Mouse (Mus musculus): ENCODE data around the gene Olfr976. TPM values are rescaled to one million over a fixed set of nuclear protein-coding genes. Genes with fewer than 3 reads are reported as not detected.

The Olfr976 gene
- polyA plus RNA-seq, 1 experiment from 2014 or later: not detected

GRCm38 (mm10) chr9:39909939-39910338, 51.0 kb downstream of the Olfr976 start:
- no peaks in the 10 kb centered on the region for H3K4me1 ChIP-seq (ENCODE audit: control insufficient read depth, low read depth, low read length)
- H3K36me3 ChIP-seq (ENCODE audit: control insufficient read depth, insufficient read depth): no peaks in the 10 kb centered on the region
- WGBS (ENCODE audit: insufficient replicate concordance): 29% methylated on average over 3 of the region's 3 CpGs
- H3K27me3 ChIP-seq (ENCODE audit: control insufficient read depth, insufficient read depth, low read depth, low read length): no peaks in the 10 kb centered on the region
- H3K9me3 ChIP-seq (replicated peaks; ENCODE audit: control insufficient read depth, low read length): no peaks in the 10 kb centered on the region
- ATAC-seq (ENCODE audit: low read depth): no peak; the same call in 1 of the 2 replicates
- no peak overlapping the region for H3K4me3 ChIP-seq (ENCODE audit: low read depth, low read length)
- H3K9ac ChIP-seq (ENCODE audit: low read depth, low read length): no peak overlapping the region
- no peak overlapping the region for H3K4me2 ChIP-seq (ENCODE audit: low read depth, low read length)
- H3K27ac ChIP-seq (ENCODE audit: low read length): no peak overlapping the region

DNA sequence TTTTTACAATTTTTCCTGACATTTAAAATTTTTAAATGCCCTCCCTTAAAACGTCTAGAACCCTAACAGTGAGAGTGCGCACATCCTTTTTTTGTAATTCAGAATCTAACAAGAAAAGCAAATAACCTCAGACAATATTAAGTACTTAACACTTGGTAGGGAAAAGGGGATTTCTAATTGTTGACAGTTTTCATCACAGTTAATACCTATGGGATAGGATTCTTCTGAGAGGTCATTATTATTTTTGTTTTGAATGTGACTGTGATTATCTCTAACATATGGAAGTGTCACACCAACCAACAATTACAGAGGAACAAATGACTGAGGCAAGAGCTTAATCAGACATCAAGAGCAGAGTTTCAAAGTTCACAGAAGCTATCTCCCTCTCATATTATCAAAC, 53.9 kb downstream of the Olfr976 start, which contains the start of gene Olfr229:
TSS of gene Olfr229 (plus strand) at position 301 of the 400 bp plus-strand sequence.
- 52% methylated on average over 2 of the region's 2 CpGs for WGBS (ENCODE audit: insufficient replicate concordance)
- Histone ChIP-seq H3K27ac (ENCODE audit: low read length) (no peak within 1 kb of the TSS), H3K36me3 (ENCODE audit: control insufficient read depth, insufficient read depth) (no peaks in the 10 kb centered on the region), H3K4me2 (ENCODE audit: low read depth, low read length) (no peak within 1 kb of the TSS), H3K4me3 (ENCODE audit: low read depth, low read length) (no peak within 1 kb of the TSS), H3K27me3 (ENCODE audit: control insufficient read depth, insufficient read depth, low read depth, low read length) (no peaks in the 10 kb centered on the region), H3K9ac (ENCODE audit: low read depth, low read length) (no peak within 1 kb of the TSS), H3K4me1 (ENCODE audit: control insufficient read depth, low read depth, low read length) (no peaks in the 10 kb centered on the region), H3K9me3 (replicated peaks; ENCODE audit: control insufficient read depth, low read length) (no peaks in the 10 kb centered on the region)
- no peak for ATAC-seq (ENCODE audit: low read depth)

DNA sequence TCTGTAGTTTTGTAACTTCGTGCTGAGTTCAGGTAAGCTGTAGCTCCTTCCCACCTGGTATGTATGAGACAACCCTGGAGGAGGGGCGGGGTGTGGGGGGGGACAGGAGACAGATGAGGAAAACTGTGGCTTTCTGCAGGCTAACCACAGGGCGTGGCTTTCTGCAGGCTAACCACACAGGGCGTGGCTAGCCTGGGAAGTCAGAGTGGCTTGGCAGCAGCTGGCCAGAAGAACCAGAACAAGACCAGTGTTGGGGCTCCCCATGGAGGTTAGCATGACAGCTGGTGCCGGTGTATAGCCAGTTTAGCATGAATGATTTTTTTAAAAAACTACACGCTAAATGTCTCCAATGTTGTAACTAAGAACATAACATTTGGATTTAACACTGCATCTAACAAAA, 55.8 kb downstream of the Olfr976 start:
- Histone ChIP-seq H3K9ac (ENCODE audit: low read depth, low read length) (no peak overlapping the region), H3K27ac (ENCODE audit: low read length) (no peak overlapping the region), H3K9me3 (replicated peaks; ENCODE audit: control insufficient read depth, low read length) (no peaks in the 10 kb centered on the region), H3K36me3 (ENCODE audit: control insufficient read depth, insufficient read depth) (no peaks in the 10 kb centered on the region), H3K27me3 (ENCODE audit: control insufficient read depth, insufficient read depth, low read depth, low read length) (no peaks in the 10 kb centered on the region), H3K4me3 (ENCODE audit: low read depth, low read length) (no peak overlapping the region), H3K4me2 (ENCODE audit: low read depth, low read length) (no peak overlapping the region), H3K4me1 (ENCODE audit: control insufficient read depth, low read depth, low read length) (no peaks in the 10 kb centered on the region)
- peak; percentile 37; the same call in 1 of the 2 replicates for ATAC-seq (ENCODE audit: low read depth)
- 15% methylated on average over 6 of the region's 6 CpGs for WGBS (ENCODE audit: insufficient replicate concordance)

Other genes with a start within 250 kb of the Olfr976 start
- gene Olfr965, start 249.8 kb downstream of the Olfr976 start, polyA plus RNA-seq (2015; fragmentation: Nextera tagmentation; extraction: Ambion mirVana): not detected in 2 replicates
- gene Olfr150, start 230.2 kb downstream of the Olfr976 start, polyA plus RNA-seq (2015; fragmentation: Nextera tagmentation; extraction: Ambion mirVana): not detected in 2 replicates
- gene Olfr967, start 214.9 kb downstream of the Olfr976 start, polyA plus RNA-seq (2015; fragmentation: Nextera tagmentation; extraction: Ambion mirVana): not detected in 2 replicates
- gene Olfr968, start 177.9 kb downstream of the Olfr976 start, polyA plus RNA-seq (2015; fragmentation: Nextera tagmentation; extraction: Ambion mirVana): not detected in 2 replicates
- not detected in 2 replicates for gene Olfr969, start 170.2 kb downstream of the Olfr976 start, polyA plus RNA-seq (2015; fragmentation: Nextera tagmentation; extraction: Ambion mirVana)
- gene Olfr970, start 152.3 kb downstream of the Olfr976 start, polyA plus RNA-seq (2015; fragmentation: Nextera tagmentation; extraction: Ambion mirVana): not detected in 2 replicates
- gene Olfr971, start 124.3 kb downstream of the Olfr976 start, polyA plus RNA-seq (2015; fragmentation: Nextera tagmentation; extraction: Ambion mirVana): not detected in 2 replicates
- not detected in 2 replicates for gene Olfr972, start 94.7 kb downstream of the Olfr976 start, polyA plus RNA-seq (2015; fragmentation: Nextera tagmentation; extraction: Ambion mirVana)
- not detected in 2 replicates for gene Olfr229, start 53.8 kb downstream of the Olfr976 start, polyA plus RNA-seq (2015; fragmentation: Nextera tagmentation; extraction: Ambion mirVana)
- not detected in 2 replicates for gene Olfr974, start 23.6 kb downstream of the Olfr976 start, polyA plus RNA-seq (2015; fragmentation: Nextera tagmentation; extraction: Ambion mirVana)
- gene Olfr975, start 9.1 kb downstream of the Olfr976 start, polyA plus RNA-seq (2015; fragmentation: Nextera tagmentation; extraction: Ambion mirVana): not detected in 2 replicates
- not detected in 2 replicates for gene Olfr978, start 31.0 kb upstream of the Olfr976 start, polyA plus RNA-seq (2015; fragmentation: Nextera tagmentation; extraction: Ambion mirVana)
- gene Olfr979, start 42.3 kb upstream of the Olfr976 start, polyA plus RNA-seq (2015; fragmentation: Nextera tagmentation; extraction: Ambion mirVana): not detected in 2 replicates
- not detected in 2 replicates for gene Olfr980, start 48.4 kb upstream of the Olfr976 start, polyA plus RNA-seq (2015; fragmentation: Nextera tagmentation; extraction: Ambion mirVana)
- not detected in 2 replicates for gene Olfr981, start 60.3 kb upstream of the Olfr976 start, polyA plus RNA-seq (2015; fragmentation: Nextera tagmentation; extraction: Ambion mirVana)
- gene Olfr982, start 112.7 kb upstream of the Olfr976 start, polyA plus RNA-seq (2015; fragmentation: Nextera tagmentation; extraction: Ambion mirVana): not detected in 2 replicates
- not detected in 2 replicates for gene Olfr983, start 132.5 kb upstream of the Olfr976 start, polyA plus RNA-seq (2015; fragmentation: Nextera tagmentation; extraction: Ambion mirVana)
- gene Olfr984, start 153.1 kb upstream of the Olfr976 start, polyA plus RNA-seq (2015; fragmentation: Nextera tagmentation; extraction: Ambion mirVana): not detected in 2 replicates
- gene Olfr985, start 169.1 kb upstream of the Olfr976 start, polyA plus RNA-seq (2015; fragmentation: Nextera tagmentation; extraction: Ambion mirVana): not detected in 2 replicates
- not detected in 2 replicates for gene Tmem225, start 187.0 kb upstream of the Olfr976 start, polyA plus RNA-seq (2015; fragmentation: Nextera tagmentation; extraction: Ambion mirVana)
- gene Olfr986, start 219.8 kb upstream of the Olfr976 start, polyA plus RNA-seq (2015; fragmentation: Nextera tagmentation; extraction: Ambion mirVana): not detected in 2 replicates
- 0.72 and 0.79 TPM in 2 replicates for gene Zfp202, start 231.2 kb upstream of the Olfr976 start, polyA plus RNA-seq (2015; fragmentation: Nextera tagmentation; extraction: Ambion mirVana)

Data from liver, embryonic 16.5 days (tissue).